Mouse (Mus musculus) layer of hippocampus, postnatal 14 days (tissue): ENCODE data around the gene Aif1. TPM values are rescaled to one million over a fixed set of nuclear protein-coding genes. Genes with fewer than 3 reads are reported as not detected.
"Not testable (repeated sequence)": the region's sequence is repeated elsewhere in the genome, so short reads cannot be mapped to it uniquely, and the experiment has no call there.

Experiments used
- DNase-seq, 2 experiments: peaks; one replicate each; pipeline ENCODE4 v3.0.0; 2021 to 2022; ENCODE audit warnings: low spot score in 2 of 2, mixed read lengths in 1 of 2
- total RNA-seq, 2 experiments: library from RNA; stranded (reverse); gene quantifications; 2 replicates each; pipeline ENCODE4 v1.2.3; 2021

Gene Aif1
- total RNA-seq, 2 experiments from 2014 or later: 9.9 to 10.4 TPM

DNA sequence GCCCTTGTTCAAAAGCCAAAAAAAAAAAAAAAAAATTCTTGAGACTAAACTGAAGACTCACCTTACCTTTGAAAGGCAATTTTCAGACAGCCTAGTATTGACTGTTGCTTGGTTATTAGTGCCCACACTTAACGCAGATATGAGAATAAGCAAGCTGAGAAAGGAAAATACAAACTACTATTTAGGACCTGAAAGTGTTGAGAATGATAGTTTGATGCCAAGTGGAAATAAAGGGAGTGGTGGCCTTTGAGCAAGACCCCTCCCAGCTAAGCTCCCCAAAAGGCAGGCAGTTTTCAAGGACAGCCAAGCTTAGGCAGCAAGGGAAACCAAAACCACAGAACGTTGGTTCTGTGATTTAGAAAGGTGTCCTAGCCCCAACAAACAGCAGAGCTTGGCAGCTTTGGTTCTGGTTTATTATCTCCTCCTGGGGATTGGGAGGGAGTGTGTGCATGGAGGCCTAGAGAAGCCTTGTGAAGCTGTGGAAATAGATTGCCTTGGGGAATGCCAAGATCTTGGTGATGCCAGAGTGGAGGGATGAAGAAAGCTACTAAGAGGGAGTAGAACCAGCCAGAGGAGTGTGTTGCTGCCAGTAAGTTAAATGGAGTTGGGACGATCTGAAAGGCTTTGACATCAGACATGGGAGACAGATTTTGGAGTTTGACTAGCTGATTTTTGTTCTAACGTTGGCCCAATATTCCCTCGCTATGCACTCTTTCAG, 27.8 kb downstream of the Aif1 start:
- DNase-seq: no peak

DNA sequence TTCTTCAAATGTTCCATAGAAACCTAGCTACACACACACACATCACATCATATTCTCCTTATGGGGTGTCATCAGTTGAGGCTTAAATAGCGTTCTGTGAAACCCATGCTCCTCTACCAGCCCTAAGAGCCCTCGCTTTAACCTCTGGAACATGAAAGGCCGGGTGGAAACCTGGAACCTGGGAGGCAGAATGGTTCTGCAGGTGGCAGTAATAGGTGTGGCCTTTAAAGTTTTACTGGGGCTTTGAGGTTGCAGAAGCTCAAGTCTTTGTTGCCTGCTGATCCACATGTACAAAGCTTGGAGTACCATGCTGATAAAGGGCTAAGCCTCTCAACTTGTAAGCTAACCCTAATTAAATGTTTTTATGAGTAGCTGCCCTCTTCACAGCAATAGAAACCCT, 28.5 kb downstream of the Aif1 start:
- no peak for DNase-seq

DNA sequence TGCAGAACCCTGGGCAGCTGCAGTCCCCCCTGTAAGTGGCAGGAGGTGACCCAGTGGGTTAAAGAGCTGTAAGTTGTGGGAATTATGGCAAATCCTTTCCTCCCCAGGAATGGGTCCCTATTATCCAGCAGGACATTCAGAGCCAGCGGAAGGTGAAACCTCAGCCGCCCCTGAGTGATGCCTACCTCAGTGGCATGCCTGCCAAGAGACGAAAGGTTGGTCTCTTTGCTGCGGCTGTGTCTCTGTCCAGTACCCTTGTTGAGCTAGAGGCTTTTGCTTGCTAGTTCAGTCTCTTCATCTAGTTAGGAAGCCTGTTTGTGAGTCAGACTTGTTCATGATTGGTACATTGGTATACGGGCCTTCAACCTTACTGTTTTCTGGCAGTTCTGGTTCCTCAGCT, 29.7 kb downstream of the Aif1 start:
- DNase-seq: no peak

DNA sequence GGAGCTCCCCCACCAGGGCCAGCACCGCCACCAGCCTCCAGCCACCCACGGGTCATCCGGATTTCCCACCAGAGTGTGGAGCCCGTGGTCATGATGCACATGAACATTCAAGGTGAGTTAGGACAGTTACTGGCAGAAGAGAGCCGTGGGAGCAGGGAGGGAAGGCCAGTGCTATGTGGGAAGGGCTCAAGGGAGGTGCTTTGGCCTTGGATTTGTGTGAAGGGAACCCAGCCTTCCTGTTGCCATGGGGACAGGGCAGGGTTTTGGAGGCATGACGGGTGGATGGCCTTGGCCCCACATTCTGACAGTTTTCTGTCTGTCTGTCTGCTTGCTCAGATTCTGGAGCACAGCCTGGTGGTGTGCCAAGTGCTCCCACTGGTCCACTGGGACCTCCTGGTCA, 33.9 kb downstream of the Aif1 start:
- DNase-seq: no peak

DNA sequence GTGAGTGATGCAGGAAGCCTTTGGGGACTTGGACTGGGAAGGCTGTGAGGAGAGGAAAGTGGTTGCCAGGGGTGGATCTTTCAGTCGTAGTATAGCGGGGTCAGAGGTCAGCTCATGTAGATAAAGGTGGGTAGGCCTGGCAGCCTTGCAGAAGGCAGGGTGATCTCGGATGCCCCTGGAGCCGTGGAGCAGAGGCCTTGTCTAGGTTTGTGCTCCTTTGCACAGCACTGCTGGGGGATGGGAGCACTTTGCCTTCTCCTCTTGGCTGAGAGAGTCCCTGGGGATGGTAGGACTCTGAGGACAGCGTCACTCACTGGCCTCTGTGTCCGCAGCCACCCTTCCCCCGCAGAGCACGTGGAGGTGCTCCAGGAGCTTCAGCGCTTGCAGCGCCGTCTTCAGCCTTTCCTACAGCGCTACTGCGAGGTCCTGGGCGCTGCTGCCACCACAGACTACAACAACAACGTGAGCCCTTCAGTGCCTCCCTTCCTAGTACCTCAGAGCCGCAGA, 35.3 kb downstream of the Aif1 start:
- no peak for DNase-seq

DNA sequence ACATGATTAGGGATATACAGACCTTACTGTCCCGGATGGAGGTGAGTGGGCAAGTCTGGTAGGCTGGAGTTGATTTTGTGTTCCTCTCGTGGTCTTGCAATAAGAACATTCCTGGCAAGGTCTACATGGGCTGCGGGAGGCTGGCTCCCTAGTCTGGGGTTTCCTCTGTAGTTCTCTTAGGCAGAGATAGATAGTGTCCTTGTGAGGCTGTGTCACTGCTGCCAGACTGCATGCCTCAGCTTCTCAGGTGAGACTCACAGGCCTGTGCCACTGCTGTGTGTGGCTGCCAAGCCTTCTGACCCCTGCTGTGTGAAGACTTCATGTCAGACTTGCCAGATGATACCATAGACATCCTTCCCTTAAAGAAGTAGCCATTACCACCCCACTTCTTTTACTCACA, 36.6 kb downstream of the Aif1 start:
- no peak for DNase-seq

DNA sequence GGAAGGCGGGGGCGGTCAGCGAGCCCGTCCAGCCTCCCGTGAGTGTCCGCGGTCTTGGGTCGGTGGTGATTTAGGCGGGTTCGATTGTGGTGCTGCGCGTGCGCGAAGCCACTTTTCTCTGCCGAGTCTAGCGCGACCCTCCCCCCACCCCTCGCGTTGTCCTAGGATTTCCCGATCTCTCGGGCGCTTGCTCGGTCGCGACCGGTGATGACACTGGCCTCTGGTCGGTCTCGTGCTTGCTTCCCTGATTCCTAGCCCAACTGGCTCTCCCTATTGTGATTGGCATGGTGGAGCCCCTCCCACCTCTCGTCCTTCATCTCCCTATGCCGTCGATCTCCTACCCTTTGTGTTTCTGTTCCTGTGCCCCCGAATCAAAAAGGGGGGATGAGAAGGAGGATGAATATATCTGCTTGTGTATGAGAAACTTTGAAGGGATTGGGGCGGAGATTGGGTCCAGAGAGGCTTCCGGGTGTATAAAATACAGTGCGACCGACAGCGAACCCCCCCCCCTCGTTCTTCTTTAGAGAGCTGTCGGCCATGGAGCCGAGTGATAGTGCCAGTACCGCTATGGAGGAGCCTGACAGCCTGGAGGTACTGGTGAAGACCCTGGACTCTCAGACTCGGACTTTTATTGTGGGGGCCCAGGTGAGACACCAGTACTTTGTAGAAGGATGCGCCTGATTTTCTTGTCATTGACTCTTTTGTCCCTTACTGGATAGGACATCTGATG, 40.1 kb downstream of the Aif1 start:
- DNase-seq: no peak

DNA sequence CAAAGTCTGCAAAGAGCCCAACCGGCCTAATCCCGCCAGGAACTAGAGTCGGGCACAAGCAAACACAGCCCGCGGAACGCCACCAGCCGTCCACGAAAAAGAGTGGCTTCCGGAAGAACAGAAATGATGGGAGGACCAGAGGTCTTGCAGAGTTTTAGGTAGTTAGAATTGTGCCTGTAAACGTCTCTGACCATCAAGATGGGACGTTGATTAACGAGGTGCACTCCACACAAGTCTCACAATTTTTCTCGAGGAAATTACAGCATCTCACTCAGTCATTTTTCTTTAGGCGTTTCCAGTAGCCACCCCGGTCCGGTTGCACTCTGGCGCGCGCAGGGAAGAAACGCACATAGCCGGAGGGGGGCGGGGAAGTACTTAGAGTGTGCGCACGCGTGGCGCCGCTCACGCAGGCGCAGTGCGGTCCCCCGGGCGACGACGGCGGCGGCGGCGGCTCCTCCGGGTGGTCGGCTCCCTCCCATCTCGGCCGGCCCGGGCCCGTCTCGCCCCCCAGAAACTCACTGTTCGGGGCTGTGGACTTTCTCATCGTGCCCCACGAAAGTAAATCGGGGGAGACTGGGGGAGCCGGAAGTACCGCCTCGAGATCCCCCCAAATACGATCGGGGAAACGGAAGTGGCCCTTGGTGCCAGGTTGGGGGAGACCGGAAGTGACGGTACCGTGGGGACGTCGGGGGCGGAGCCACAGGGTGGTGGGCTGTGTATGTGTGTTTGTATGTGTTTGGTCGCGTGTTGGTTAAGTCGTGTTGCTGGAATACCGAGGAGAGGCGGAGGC, 40.9 kb downstream of the Aif1 start, which contains the start of gene Bag6:
TSS of gene Bag6 (plus strand) at position 378 of the 790 bp plus-strand sequence.
- DNase-seq: peak; percentile 95 to 98

DNA sequence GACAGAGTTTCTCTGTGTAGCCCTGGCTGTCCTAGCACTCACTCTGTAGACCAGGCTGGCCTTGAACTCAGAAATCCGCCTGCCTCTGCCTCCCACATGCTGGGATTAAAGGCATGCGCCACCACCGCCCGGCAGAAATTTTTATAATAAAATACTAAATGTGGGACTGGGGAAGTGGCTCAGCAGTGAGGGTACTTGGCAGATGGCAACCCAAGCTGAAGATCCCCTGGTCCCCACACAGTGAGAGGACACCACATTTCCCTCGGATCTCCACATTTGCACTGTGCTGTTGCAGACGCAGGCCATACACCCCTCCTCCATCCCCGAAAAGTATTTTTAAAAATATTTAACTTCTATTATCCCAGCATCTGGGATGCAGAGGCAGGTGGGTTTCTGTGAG, 42.4 kb downstream of the Aif1 start:
- no peak for DNase-seq

DNA sequence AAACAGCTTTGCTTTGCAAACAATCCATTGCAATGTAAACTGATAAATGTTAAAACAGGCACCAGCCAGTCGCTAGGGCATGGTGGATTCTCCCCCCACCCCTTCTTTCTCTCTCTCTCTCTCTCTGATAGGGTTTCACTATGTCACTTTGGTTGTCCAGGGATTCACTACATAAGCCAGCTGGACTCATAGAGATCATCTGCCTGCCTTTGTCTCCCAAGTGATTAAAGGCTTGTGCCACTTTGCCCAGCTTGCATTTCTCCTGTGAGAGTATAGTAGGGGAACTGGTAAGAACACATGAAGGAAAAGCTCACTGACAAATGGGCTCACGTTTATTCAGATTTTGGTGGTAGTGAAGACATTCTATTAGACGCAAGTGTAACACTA, 43.7 kb downstream of the Aif1 start:
- DNase-seq: no peak

DNA sequence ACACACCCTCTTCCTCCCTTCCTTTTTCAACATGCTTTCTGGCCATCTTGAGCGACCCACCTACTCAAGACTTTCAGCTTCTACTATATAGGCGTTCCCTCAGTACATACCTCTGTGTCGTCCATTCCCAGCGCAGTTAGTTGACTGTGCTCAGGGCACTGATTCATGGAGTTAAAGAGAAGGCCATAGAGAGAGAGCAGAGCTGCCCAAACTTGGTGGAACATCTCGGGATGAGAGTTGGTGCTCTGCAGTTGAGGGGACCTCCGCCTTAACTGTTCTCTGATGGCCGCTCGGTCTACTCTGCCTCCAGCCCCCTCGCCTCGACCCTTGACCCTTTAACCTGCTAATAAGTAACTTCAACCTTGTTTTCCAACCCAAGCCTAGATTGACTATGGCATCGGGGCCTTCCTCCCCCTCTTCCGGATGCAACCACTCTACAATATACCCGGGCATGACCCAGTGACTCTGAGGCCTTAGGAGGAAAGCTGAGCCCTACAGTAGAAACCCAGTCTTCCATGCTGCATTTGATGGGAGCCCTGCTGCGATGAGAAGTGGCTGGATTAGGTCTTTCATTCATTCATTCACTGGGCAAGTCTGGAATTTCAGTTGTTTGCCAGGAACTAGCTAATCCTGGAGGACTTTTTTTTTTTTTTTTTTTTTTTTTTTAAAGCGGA, 44.2 kb downstream of the Aif1 start, which contains the start of gene Apom:
TSS of gene Apom (minus strand) at position 551 of the 674 bp plus-strand sequence.
- DNase-seq: no peak

DNA sequence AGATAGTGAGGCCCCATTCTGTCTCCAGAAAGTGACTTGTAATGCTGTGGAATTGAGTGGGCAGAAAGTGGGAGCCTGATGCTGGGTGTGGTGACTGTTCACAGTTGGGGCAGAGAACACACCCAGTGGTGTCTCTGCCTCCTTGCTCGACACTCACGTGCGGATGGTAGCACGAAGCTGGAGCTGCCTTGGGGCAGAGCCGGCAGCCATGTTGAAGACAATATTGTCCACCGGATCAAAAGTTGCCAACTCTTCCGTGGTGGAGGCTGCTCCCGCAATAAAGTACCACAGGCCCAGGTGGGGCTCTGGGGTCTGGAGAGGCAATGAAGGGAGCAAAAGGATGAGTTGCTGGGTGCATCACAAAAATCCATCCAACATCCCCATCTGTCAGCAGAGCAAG, 44.8 kb downstream of the Aif1 start:
- no peak for DNase-seq

DNA sequence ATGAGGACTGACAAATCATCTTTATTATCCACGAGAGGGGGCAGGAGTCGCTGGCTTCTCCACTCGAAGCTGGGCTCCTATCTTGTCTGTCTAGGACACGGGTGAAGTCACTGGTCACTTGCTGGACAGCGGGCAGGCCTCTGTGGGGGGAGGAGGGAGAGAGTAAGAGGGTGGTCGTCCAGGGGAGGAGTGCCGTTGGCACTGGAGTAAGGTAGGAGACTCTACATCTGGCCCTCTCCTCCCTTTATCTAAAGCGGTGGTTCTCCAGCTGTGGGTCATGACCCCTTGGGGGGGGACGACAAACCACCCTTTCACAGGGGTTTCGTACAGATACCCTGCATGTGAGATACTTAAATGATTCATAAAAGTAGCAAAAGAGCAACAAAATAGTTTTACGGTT, 46.9 kb downstream of the Aif1 start:
- DNase-seq: no peak

DNA sequence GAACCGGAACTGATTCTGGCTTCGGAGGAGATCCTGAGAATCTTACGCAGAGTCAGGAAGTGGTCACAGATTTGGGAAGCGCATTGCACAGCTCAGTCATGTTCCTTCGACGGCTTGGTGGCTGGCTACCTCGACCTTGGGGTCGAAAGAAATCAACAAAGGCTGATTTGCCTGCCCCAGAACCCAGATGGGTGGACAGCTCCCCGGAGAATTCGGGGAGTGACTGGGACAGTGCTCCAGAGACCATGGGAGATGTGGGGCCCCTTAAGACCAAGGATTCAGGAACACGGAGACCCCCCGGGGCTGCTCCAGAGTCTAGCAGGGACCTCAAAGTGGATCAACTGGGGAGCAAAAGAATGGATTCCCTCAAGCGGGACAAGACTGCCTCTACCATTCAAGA, 48.9 kb downstream of the Aif1 start:
- DNase-seq: no peak

DNA sequence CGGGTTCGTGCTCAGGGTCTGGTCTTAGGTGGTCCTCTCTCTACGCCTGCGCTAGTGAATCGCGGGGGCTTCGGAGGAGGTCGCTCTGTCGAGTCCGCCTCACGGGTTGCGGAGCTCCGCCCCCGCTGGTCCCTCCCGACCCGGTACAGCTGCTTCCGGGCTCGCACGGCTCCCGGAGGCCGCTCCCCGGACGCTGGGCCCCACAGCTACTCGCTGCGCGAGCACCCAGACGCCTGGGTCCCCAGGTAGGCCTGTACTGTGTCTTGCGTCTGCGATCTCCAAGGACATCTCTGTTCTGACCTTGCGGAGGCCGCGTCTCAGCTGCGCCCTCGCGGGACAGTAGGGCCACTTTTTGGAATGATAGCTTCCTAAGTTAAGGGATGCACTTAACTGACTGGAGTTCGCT, 49.7 kb downstream of the Aif1 start, which contains the start of gene D17H6S53E:
TSS of gene D17H6S53E (plus strand) at position 168 of the 406 bp plus-strand sequence.
- DNase-seq: peak; percentile 68 to 70

DNA sequence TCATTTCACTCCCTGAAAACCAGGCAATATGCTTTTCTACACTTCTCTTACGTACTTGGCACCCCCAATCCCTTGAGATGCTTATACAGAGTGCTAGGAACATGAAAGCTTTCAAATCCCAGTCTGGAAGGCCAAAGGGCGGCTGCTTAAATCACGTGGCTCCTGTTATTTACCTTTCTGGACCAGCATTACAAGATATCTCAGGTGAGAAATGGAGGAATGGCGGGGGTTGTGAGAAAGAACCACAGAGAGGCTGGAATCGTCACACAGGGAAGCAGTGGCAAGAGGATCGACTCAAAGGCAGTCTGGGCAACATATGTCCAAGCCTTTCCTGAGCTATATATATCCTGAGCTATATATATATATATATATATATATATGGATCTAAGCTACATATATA, 50.3 kb downstream of the Aif1 start:
- DNase-seq: no peak

DNA sequence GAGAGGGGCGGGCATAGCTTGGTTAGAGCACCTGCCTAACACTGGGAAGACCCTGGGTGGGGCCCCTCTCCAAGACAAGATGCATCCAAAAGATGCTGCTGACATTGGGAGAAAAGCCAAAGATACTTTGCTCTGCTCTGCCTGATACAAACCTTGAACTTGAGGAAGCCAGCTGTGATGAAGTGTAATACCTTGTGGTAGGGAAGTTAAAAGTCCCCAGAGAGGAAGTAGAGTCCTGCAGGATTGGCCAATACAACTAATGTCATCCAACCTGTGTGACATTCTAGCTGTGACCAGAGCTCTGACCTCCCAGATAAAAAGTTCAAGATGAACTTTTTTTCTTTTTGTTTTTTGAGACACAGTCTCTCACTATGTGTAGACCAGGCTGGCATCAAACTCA, 50.8 kb downstream of the Aif1 start:
- DNase-seq: no peak

DNA sequence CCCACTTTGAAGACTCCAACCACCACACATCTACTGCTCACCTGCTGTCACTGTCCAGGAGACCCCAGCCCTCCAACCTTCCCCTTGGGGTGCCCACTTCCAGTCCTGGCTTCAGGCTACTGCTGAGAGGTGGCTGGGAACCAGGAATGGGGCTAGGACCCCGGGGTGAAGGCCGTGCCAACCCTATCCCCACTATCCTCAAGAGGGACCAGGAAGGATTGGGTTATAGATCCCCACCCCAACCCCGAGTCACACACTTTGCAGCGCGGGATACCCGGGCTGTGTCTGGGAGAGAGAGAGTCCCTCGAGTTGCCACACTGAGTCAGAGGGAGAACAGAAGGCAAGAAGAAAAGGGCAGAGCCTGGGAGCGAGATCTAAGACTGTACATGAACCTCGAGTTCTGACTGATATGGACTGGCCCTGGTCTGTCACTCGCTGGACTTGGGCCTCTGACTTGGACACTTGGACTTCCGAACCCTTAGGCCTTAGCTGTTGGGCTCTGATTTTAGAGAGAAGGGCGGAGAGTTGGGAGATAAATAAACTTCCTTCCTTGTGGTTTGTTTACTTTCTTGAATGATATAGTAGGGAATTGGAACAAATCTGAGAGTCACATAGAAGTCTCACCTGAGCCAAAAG, 51.5 kb downstream of the Aif1 start:
- DNase-seq: not testable (repeated sequence)

DNA sequence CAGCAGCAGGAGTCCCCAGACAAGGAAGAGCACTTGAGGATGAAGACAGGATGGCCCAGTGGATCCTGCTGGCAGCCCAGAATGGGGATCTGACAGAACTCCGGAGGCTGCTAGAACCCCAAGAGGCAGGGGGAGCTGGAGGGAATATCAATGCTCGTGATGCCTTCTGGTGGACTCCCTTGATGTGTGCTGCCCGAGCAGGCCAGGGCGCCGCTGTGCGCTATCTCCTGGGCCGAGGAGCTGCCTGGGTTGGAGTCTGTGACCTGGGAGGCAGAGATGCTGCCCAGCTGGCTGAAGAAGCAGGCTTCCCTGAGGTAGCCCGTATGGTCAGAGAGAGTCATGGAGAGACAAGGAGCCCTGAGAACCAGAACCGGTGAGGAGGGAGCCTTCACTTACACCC, 52.6 kb downstream of the Aif1 start:
- not testable (repeated sequence) for DNase-seq

DNA sequence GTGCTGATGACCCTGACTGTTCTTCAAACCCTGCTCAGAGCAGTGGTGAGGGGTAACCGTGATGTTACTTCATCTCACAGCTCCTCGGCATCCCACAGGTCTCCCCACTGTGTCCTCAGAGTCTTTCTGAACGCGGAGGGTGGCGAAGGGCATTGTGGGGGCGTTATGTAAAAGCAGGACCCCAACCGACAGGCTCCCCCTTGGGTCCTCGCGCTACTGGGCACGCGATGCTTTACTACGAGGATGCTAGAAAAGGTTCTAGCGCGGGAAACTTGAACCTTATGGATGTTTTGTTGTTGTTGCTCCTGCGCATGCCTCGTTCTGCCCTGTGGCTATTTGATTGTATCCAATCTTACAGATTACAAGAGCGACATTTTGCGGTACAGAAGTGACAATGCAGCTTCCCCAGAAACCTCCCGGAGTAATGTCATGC, 54.0 kb downstream of the Aif1 start, which contains the start of gene Csnk2b:
TSS of gene Csnk2b (minus strand) at position 183 of the 433 bp plus-strand sequence.
- peak in 1 of 2 experiments; percentile 81 for DNase-seq
